Mouse (Mus musculus): Measurements from ENCODE around the gene Bcar3.
A peak's percentile ranks its signal among the peaks of the same experiment; 100 is the strongest.

Gene Bcar3

GRCm38 (mm10) chr3:122419610-122420409 is 125.9 kb downstream of the Bcar3 start:
- peak; percentile 76 for DNase-seq (ENCODE audit: low spot score)

- DNase-seq (ENCODE audit: low spot score) = peak; percentile 25
Measured at GRCm38 (mm10) chr3:122420410-122420774, 126.5 kb downstream of the Bcar3 start.

- DNase-seq (ENCODE audit: low spot score) = no peak
Measured at GRCm38 (mm10) chr3:122421042-122421702, 127.2 kb downstream of the Bcar3 start.

- no peak for DNase-seq (ENCODE audit: low spot score)
Measured at GRCm38 (mm10) chr3:122421802-122422201, 127.9 kb downstream of the Bcar3 start.

- no peak for DNase-seq (ENCODE audit: low spot score)
Measured at GRCm38 (mm10) chr3:122422276-122422675, 128.3 kb downstream of the Bcar3 start.

- no peak for DNase-seq (ENCODE audit: low spot score)
Measured at GRCm38 (mm10) chr3:122423643-122424042, 129.7 kb downstream of the Bcar3 start.

- DNase-seq (ENCODE audit: low spot score) = no peak
Measured at GRCm38 (mm10) chr3:122428325-122428821, 134.4 kb downstream of the Bcar3 start.

GRCm38 (mm10) chr3:122430780-122431497 is 137.0 kb downstream of the Bcar3 start:
- no peak for DNase-seq (ENCODE audit: low spot score)

- DNase-seq (ENCODE audit: low spot score) = no peak
Measured at GRCm38 (mm10) chr3:122432811-122433406, 139.0 kb downstream of the Bcar3 start.

GRCm38 (mm10) chr3:122433975-122434626 is 140.2 kb downstream of the Bcar3 start:
- no peak for DNase-seq (ENCODE audit: low spot score)

- DNase-seq (ENCODE audit: low spot score) = no peak
Measured at GRCm38 (mm10) chr3:122434983-122435935, 141.3 kb downstream of the Bcar3 start.

GRCm38 (mm10) chr3:122438143-122438825 is 144.3 kb downstream of the Bcar3 start:
- no peak for DNase-seq (ENCODE audit: low spot score)

GRCm38 (mm10) chr3:122445696-122446095 is 151.8 kb downstream of the Bcar3 start:
- no peak for DNase-seq (ENCODE audit: low spot score)

- no peak for DNase-seq (ENCODE audit: low spot score)
Measured at GRCm38 (mm10) chr3:122446678-122447077, 152.7 kb downstream of the Bcar3 start.

- no peak for DNase-seq (ENCODE audit: low spot score)
Measured at GRCm38 (mm10) chr3:122448196-122448595, 154.3 kb downstream of the Bcar3 start.

GRCm38 (mm10) chr3:122450041-122450440 is 156.1 kb downstream of the Bcar3 start:
- DNase-seq (ENCODE audit: low spot score) = no peak

GRCm38 (mm10) chr3:122453875-122454274 is 159.9 kb downstream of the Bcar3 start:
- no peak for DNase-seq (ENCODE audit: low spot score)

- no peak for DNase-seq (ENCODE audit: low spot score)
Measured at GRCm38 (mm10) chr3:122456156-122456555, 162.2 kb downstream of the Bcar3 start.

GRCm38 (mm10) chr3:122456807-122457206 is 162.9 kb downstream of the Bcar3 start:
- no peak for DNase-seq (ENCODE audit: low spot score)

GRCm38 (mm10) chr3:122457723-122458122 is 163.8 kb downstream of the Bcar3 start:
- DNase-seq (ENCODE audit: low spot score) = no peak
